Mouse (Mus musculus): ENCODE measurements at regions not wholly inside any gene's neighbourhood (a gene's known extent, or its start where the extent isn't known, plus 50 kb on each side); places are given as distances from the start of the nearest gene placed in this dataset.
"Not testable (repeated sequence)": the region's sequence is repeated elsewhere in the genome, so short reads cannot be mapped to it uniquely, and the experiment has no call there.

DNA sequence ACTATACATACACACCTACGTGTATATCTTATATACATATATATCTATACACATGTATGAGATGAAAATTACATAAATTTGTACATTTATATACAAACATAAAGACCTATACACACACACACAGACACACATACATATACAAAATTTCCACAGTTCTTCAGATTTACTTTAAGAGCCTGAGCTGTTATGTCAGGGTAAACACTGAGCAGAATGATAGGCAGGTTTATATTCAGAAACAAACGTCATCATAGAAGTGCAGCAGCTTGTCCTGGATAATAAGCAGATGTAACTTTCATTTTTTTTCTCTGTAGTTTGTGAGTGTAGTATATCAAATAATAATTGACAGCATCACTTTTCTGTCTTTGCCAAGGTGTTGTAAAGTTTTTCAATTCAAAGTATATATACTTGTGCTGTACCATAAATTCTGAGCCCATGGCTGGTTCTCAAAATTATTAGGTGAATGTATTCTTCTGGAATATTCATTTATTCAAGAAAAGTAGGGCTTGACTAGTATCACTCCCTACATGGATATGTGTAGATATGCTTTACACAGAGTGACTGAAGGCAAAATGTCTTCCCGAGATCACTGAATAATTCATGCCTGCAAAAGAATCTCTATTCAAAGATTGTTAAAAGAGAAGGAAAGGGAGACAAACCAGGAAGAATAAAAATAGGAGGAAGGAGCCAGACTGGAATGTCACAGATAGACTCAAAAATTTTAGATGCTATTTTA, 583.8 kb upstream of the Brinp3 start:
- TF ChIP-seq CTCF (IDR thresholded peaks at IDR 0.05; ENCODE audit: low read depth): no peak
- Histone ChIP-seq H3K36me3 (ENCODE audit: insufficient read depth, low read length) (no peaks in the 10 kb centered on the region), H3K9ac (replicated peaks; ENCODE audit: low read length) (no peak overlapping the region), H3K9me3 (ENCODE audit: low read length) (no peaks in the 10 kb centered on the region), H3K27ac (no peak overlapping the region), H3K4me2 (ENCODE audit: low read depth, low read length) (no peak overlapping the region), H3K27me3 (ENCODE audit: insufficient read depth, low read length) (no peaks in the 10 kb centered on the region), H3K4me3 (ENCODE audit: low read length) (no peak overlapping the region), H3K4me1 (ENCODE audit: insufficient read depth, low read length) (no peaks in the 10 kb centered on the region)
- 76% methylated on average over 3 of the region's 3 CpGs for WGBS
- DNase-seq (ENCODE audit: low spot score): no peak
- no peak for ATAC-seq

DNA sequence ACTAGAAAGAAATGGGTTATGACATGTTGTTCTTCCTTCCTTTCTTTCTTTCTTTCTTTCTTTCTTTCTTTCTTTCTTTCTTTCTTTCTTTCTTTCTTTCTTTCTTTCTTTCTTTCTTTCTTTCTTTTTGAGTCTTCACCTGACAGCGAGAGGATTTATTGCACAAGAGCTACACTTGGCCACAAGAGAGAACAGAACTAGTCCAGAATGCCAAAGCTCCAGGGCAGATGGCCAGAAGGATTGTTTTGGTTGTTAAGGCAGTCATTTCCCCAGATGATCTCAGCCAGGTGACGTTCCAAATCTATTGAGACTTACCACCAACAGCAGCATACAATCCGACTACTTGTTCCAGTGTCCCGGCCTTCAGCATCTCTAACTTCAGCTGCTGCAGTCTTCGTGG, 558.8 kb upstream of the Brinp3 start:
- Histone ChIP-seq H3K4me3 (ENCODE audit: low read length) (no peak overlapping the region), H3K9ac (replicated peaks; ENCODE audit: low read length) (no peak overlapping the region), H3K36me3 (ENCODE audit: insufficient read depth, low read length) (no peaks in the 10 kb centered on the region), H3K4me1 (ENCODE audit: insufficient read depth, low read length) (no peaks in the 10 kb centered on the region), H3K9me3 (ENCODE audit: low read length) (no peaks in the 10 kb centered on the region), H3K27me3 (ENCODE audit: insufficient read depth, low read length) (no peaks in the 10 kb centered on the region), H3K4me2 (ENCODE audit: low read depth, low read length) (no peak overlapping the region), H3K27ac (no peak overlapping the region)
- no peak for TF ChIP-seq CTCF (IDR thresholded peaks at IDR 0.05; ENCODE audit: low read depth)
- 74% methylated on average over 5 of the region's 5 CpGs for WGBS
- DNase-seq (ENCODE audit: low spot score): no peak
- no peak for ATAC-seq

DNA sequence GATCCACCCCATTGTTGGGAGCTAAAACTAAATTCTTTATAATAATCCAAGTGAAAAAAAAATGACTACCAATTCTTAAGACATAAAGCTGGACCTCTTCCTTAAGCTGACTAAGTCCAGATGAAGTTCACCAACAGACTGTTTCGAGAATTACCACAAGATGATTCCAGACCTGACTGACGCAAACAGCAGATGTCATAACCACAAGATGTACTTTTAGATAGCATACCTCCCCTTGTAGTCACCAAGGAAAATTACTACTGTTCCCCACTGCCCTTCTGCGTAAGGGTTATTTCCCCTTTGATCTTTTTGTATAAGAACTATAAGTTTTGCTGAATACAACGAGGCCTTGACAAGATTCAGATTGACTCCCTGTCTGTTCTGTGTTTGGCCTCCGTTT, 536.8 kb upstream of the Brinp3 start:
- not testable (repeated sequence) for H3K4me2 ChIP-seq (ENCODE audit: low read depth, low read length); ATAC-seq; DNase-seq (ENCODE audit: low spot score); H3K4me1 ChIP-seq (ENCODE audit: insufficient read depth, low read length); H3K4me3 ChIP-seq (ENCODE audit: low read length); H3K9me3 ChIP-seq (ENCODE audit: low read length); H3K27ac ChIP-seq; H3K36me3 ChIP-seq (ENCODE audit: insufficient read depth, low read length); H3K9ac ChIP-seq (replicated peaks; ENCODE audit: low read length); H3K27me3 ChIP-seq (ENCODE audit: insufficient read depth, low read length)
- 83% methylated on average over 5 of the region's 5 CpGs for WGBS

DNA sequence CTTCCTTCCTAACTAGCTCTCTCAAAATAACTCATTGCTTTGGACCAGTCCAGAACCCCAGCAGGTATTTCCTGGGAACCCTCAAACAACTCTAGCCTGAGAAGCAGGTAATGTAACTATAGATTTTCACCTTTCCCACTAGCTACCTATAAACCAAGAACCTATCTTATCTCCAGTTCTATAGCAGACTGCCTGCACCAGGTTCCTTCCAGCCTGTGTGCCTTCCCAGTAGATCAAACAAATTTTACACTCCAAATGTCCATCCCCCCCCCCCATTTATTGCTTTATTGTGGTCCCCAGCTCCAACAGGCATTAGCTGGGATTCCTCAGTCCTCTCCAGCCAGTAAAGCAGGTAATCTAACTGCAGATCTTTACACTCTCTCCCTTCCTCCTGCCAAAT, 532.3 kb upstream of the Brinp3 start:
- no peak for TF ChIP-seq CTCF (IDR thresholded peaks at IDR 0.05; ENCODE audit: low read depth)

DNA sequence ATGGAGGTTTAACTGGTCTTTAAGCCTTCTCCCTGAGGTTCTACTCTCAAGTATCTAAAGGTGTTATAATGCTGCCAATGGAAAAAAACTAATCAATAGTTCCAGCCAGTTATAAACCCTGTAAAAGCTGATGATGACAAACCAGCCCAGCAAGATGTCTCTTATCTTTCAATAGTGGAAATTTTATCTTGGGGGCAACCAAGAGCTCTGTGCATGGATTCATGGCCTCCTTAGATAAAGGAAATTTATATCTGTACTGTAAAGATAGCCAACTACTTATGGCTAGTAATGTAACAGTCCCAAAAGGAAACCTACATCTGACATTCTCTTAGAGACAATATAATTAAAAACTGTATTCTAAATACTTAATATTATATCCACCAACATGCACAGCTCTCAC, 526.5 kb upstream of the Brinp3 start:
- H3K4me2 ChIP-seq (ENCODE audit: low read depth, low read length): no peak overlapping the region
- no peaks in the 10 kb centered on the region for H3K36me3 ChIP-seq (ENCODE audit: insufficient read depth, low read length)
- no peak overlapping the region for H3K9ac ChIP-seq (replicated peaks; ENCODE audit: low read length)
- no peaks in the 10 kb centered on the region for H3K27me3 ChIP-seq (ENCODE audit: insufficient read depth, low read length)
- no peaks in the 10 kb centered on the region for H3K4me1 ChIP-seq (ENCODE audit: insufficient read depth, low read length)
- no peak overlapping the region for H3K27ac ChIP-seq
- no peak for ATAC-seq
- H3K4me3 ChIP-seq (ENCODE audit: low read length): no peak overlapping the region
- no peaks in the 10 kb centered on the region for H3K9me3 ChIP-seq (ENCODE audit: low read length)
- no peak for TF ChIP-seq CTCF (IDR thresholded peaks at IDR 0.05; ENCODE audit: low read depth)
- DNase-seq (ENCODE audit: low spot score): no peak

More for the DNA sequence above, 532.3 kb upstream of the Brinp3 start:
- Histone ChIP-seq H3K36me3 (ENCODE audit: insufficient read depth, low read length) (no peaks in the 10 kb centered on the region), H3K27ac (no peak overlapping the region), H3K9me3 (ENCODE audit: low read length) (no peaks in the 10 kb centered on the region), H3K9ac (replicated peaks; ENCODE audit: low read length) (no peak overlapping the region), H3K4me2 (ENCODE audit: low read depth, low read length) (no peak overlapping the region), H3K4me1 (ENCODE audit: insufficient read depth, low read length) (no peaks in the 10 kb centered on the region), H3K27me3 (ENCODE audit: insufficient read depth, low read length) (no peaks in the 10 kb centered on the region), H3K4me3 (ENCODE audit: low read length) (no peak overlapping the region)
- ATAC-seq (no peak), DNase-seq (ENCODE audit: low spot score) (no peak)

DNA sequence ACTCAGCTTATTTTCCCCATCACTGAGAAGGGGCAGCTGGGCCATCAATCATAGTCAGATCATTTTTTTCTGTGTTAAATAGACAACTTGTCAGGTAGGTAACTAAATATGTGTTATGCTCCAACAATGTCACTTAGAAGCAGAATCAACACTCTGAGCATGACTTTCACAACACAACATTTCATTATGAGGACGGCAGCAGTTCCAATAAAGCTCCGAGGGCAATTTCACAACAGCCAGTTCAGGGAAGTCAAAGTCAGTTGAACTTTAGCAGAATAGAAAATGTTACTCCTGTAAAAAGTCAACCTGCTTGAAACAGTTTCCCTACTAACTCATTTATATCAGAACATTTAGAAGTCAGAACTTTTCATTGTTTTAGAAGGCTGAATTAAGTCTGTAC, 522.1 kb upstream of the Brinp3 start:
- no peak overlapping the region for H3K9ac ChIP-seq (replicated peaks; ENCODE audit: low read length)
- H3K4me1 ChIP-seq (ENCODE audit: insufficient read depth, low read length): no peaks in the 10 kb centered on the region
- H3K9me3 ChIP-seq (ENCODE audit: low read length): no peaks in the 10 kb centered on the region
- TF ChIP-seq CTCF (IDR thresholded peaks at IDR 0.05; ENCODE audit: low read depth): no peak
- DNase-seq (ENCODE audit: low spot score): no peak
- no peaks in the 10 kb centered on the region for H3K36me3 ChIP-seq (ENCODE audit: insufficient read depth, low read length)
- no peak overlapping the region for H3K27ac ChIP-seq
- no peak overlapping the region for H3K4me2 ChIP-seq (ENCODE audit: low read depth, low read length)
- 73% methylated on average over 2 of the region's 2 CpGs for WGBS
- H3K4me3 ChIP-seq (ENCODE audit: low read length): no peak overlapping the region
- ATAC-seq: no peak
- H3K27me3 ChIP-seq (ENCODE audit: insufficient read depth, low read length): no peaks in the 10 kb centered on the region

DNA sequence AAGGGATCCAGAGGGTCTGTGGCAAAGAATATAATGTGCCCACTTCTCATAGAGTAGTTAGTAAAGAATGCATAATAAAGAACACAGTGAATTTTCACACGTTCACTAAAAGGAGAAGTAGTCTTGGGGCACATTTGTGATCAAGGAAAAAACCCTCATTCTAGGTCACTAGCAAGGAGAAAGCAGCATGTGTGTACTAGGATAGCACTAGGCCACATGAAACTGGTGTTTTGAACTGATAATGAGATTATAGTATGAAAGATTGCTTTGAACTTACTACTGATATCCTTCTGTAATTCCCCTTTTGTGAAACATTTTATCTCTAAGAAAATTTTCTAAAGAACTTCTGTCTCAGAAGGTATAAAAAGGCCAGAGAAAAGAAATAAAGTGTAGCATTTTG, 492.6 kb upstream of the Brinp3 start:
- ATAC-seq: no peak
- WGBS: 66% methylated on average over 1 of the region's 1 CpGs

More for the DNA sequence above, 492.6 kb upstream of the Brinp3 start:
- Histone ChIP-seq H3K4me3 (ENCODE audit: low read length) (no peak overlapping the region), H3K4me2 (ENCODE audit: low read depth, low read length) (no peak overlapping the region), H3K27me3 (ENCODE audit: insufficient read depth, low read length) (no peaks in the 10 kb centered on the region), H3K36me3 (ENCODE audit: insufficient read depth, low read length) (no peaks in the 10 kb centered on the region), H3K9me3 (ENCODE audit: low read length) (no peaks in the 10 kb centered on the region), H3K4me1 (ENCODE audit: insufficient read depth, low read length) (no peaks in the 10 kb centered on the region), H3K27ac (no peak overlapping the region), H3K9ac (replicated peaks; ENCODE audit: low read length) (no peak overlapping the region)
- DNase-seq (ENCODE audit: low spot score): no peak
- TF ChIP-seq CTCF (IDR thresholded peaks at IDR 0.05; ENCODE audit: low read depth): no peak

All from hindbrain, postnatal 0 days (tissue).